Mouse (Mus musculus) fat pad, adult 2 months (tissue): ENCODE measurements at regions not wholly inside any gene's neighbourhood (a gene's known extent, or its start where the extent isn't known, plus 50 kb on each side); places are given as distances from the start of the nearest gene placed in this dataset.

Source experiments
- DNase-seq: peaks from one replicate; pipeline ENCODE4 v3.0.0-alpha.2; 2011; ENCODE audit warnings: low read depth, low spot score; ENCODE audit errors: extremely low read depth

DNA sequence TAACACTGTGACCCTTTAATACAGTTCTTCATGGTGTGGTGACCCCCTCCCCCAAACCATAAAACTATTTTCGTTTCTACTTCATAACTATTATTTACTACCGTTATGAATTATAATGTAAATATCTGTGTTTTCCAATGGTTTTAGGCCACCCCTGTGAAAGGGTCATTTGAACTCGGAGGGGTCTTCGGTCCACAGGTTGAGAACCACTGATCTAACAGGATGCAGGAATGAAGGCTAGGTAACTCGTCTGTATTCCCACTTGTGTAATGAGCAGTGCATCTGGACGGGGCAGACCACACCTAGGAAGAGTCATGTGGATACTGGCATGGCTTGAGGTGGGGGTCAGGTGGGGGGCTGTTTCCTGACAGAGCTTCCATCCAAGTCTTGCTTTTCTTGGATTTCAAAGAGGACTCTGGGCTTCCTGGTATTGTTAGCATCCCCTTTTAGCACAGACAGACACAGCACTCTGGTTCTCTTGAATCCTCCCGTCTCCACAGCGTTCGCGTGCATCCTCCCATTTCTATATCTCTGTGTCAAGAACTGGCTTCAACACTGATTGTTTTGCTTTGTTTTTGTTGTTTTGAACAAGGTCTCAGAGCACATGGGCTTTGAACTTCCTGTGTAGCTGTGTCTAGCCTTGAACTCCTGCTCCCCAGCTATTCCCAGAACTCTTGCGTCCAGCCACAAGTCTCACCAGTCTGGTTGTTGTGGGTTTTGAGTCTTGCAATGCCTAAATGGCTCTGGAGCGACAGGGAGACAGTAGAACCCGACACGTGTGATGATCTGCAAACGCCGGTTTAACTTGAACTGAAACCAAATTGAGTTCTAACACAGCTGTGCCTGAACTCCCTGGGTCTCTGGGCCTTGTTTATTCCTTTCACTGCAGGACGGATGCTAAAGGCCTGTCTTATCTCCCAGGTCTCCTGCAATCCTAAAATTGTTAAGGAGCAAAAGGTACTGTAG lies 75.4 kb upstream of the Ralgps2 start:
- DNase-seq = no peak

DNA sequence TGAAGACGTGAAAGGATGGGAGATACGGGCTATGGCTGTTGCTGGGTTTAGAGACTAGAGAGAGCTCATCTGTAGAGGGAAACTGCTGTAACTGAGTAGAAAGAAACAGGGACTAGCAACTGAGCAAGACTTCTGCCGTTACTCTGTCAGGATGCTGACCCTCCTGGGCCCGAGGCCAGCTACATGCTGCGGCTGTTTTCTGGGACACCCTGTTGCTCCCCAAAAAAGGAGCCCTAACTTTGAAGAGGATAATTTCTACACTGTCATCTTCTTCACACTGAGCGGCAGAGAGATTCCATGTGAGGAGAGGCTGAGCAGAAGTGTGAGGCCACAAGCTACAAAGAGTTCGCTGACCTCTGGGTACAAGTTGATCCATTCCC lies 74.2 kb upstream of the Ralgps2 start:
- DNase-seq = no peak

DNA sequence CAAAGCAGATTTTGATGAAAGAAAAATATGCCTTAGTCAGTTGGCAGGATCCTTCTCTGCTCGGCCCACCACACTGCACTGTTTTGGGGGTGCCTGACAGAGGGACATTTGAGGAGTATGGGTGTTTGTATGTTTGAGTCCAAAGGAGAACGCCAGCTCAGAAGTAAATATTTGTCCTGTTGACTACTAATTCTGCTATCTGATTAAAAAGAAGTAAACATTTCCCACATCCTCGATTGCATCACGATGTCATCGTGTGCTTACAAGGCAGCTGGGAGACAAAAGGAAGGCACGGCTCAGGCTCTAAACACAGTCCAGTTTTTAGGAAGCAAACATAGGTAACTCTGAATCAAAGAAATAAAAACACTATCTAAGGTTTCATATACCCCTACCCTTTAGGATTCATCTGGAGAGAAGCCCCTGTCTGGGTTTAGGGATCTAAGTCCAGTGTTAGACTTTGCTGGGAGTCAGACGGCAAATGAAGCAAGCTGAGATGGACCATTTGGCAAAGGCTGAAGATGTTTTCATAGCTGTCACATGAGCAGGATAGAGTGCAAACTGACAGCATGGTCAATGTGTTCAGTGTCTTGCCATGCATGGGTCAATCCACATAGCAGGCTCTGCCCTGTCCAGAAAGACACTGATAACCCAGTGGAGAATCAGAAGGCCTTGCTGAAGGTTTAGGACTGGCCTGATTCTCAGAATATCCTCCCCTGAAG lies 73.7 kb upstream of the Ralgps2 start:
- no peak for DNase-seq

DNA sequence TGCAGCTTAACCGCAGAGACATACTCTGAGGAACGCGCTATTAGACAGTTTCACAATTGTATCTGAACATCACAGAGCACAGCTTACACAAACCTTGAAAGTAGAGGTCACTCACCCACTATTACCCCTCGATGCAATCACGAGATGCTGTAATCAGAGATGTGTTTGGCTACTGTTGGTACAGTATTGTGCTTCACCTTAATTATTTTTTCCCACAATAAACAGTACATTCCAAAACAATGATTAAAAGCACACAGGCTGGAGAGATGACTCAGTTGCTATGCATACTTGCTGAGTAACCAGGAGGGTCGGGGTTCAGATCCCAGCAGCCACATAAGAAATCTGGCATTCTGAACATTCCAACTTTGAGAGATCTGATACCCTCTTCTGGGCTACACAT lies 71.8 kb upstream of the Ralgps2 start:
- no peak for DNase-seq

DNA sequence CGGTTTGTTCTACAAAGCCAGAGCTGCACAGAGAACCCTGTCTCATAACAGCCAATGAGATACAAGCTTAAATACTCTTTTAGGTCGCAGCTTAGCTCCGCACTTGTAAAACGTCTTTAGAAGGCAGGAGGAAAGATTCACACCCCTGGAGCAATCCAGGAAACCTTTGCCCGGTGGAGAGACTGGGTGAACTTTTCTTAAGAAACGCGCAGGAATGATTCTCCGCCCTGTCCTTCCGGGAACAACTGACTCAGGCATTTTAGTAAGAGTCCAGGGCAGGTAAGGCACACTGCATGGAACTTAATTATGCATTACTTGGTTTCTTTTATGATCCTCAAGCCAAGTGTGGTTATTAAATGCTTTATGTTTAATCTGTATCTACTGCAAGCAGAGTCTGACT lies 70.0 kb upstream of the Ralgps2 start:
- no peak for DNase-seq

DNA sequence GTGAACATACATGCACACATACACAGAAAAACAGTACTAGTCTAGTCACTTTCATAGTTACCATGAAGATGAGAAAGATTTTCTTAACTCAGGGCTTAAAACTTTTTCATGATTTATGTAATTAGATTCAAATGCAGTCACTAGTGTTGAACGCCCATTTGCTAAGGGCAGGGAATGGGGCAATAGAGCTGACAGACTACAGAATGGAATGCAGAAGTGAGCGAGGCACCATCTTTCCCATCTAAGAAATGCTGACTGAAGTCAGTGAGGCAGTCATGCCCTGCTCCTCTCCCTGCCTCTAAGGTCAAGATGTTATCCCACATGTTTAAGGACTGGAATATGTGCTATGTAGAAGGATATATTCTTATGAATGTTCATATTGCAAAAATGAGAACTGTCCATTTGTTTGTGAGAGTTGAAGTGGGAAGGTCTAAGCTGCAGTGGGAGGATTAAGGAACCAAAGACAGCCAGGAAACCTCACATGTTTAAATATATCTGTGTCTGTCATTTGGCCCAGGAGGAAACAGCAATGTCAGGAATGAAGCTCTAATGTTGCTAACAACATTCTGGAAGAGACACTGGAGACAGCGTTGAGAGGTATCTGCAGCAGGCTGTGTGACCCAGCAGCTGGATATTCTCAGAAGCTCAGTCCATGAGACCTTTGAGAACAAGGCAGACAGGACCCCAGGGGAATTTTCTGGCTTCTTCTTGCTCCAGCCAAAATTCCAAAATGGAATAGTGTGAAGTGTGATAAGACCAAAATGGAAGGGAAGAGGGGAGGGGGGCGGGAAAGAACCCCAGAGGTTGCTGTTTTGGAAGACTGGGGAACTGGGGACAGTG lies 68.7 kb upstream of the Ralgps2 start:
- no peak for DNase-seq

GRCm38 (mm10) chr1:157004312-157005074 lies 65.1 kb upstream of the Ralgps2 start:
- DNase-seq = no peak

GRCm38 (mm10) chr1:157003034-157003433 lies 63.6 kb upstream of the Ralgps2 start:
- no peak for DNase-seq

GRCm38 (mm10) chr1:157002258-157002657 lies 62.8 kb upstream of the Ralgps2 start:
- no peak for DNase-seq

- no peak for DNase-seq
Measured at GRCm38 (mm10) chr1:157001008-157001660, 61.7 kb upstream of the Ralgps2 start.

DNA sequence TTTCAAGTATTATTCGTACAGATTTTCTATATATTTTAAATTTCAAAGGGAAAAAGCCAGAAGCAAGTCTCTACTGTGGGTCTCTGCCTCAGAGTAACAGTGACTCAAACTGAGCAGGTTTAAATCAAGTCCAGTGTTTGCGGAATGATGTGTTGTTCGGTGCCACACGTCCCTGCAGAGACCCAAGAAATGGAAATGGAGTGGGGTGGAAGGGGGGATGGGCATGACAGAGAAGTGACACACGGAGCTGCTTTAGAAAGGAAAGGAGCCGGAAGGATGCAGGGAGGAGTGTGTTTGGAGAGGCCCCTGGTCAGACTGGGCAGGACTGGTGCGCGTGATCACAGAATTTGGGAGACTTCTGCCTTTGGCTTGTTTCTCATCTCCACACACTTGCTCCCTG lies 60.5 kb upstream of the Ralgps2 start:
- DNase-seq = no peak

GRCm38 (mm10) chr1:156999272-156999671 lies 59.8 kb upstream of the Ralgps2 start:
- DNase-seq = no peak

DNA sequence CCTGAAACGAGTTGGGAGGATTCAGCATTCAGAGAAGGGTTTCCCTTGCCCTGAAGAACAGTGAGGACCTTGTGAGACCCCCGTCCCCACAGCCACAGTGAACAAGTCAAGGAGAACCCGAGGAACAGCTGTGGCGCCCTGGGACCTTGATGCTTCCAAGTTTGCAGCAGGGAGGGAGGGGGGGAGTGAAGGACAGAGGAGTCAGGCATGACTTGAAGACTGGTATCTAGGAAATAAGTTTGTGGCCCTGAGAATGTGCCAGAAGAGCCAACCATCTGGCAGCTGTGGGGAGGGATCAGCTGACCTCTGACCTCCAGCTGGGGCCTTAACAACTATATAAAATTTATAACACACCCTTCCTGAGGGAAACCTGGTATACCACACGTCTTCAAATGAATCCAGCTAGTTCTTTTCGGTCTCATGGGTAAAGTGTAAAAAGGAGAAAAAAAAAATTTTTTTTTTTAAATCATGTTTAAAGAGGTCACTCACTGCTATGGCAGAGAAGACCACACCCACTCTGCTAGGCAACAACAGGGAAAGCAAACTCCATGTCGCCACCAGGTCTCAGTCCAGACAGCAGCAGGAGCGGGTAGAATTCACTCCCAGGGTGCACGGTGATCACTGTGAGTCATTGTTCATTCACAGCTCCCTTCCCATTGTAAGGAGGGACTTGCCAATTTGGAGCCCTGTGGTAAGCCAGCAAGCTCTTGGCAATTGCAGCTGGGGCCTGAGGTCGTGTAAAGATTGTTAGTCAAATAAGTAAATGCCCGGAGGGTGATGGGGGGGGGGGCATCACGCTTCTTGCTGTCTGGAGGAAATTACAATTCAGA lies 58.3 kb upstream of the Ralgps2 start:
- no peak for DNase-seq

- no peak for DNase-seq
Measured at GRCm38 (mm10) chr1:156997033-156997432, 57.6 kb upstream of the Ralgps2 start.

GRCm38 (mm10) chr1:156996084-156996880 lies 56.9 kb upstream of the Ralgps2 start:
- no peak for DNase-seq

DNA sequence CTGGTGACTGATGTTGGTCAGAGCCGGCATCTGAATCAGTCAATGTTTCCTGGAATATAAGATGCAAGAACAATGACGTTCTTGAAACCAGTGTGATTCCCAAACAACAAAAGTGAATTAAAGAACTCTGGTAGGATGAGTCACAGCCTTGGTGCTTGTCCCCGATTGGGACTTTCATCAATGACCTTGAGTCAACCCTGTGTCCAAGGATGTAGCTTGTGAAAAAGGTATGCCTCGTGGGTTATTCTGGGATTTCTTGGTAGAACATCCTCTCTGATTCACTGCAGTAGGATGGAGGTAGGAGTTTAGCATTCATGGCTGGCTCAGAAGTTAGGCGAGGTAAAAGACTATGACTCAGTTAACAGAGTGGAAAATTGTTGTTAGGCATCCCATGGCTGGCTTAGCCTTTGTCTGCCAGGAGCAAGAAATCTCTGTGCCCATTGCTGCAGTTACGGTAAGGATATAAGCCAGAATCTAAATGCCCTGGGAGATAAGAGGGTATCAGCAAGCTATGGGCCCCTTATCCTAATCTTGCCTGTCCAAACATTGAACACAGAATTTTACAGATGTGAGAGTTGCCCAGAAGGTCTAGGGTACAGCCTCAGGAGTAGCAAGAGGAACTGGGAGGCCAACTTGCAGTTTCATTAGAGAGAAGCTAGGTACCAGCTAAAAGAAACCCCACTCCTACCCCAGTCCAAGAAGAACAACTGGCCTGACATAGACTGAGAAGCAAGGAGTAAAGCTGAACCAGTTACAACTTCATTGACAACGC lies 55.9 kb upstream of the Ralgps2 start:
- no peak for DNase-seq

- no peak for DNase-seq
Measured at GRCm38 (mm10) chr1:156994644-156995016, 55.2 kb upstream of the Ralgps2 start.
